Mouse (Mus musculus) brain, embryonic 18.5 days (tissue): Measurements from ENCODE around the gene Lilrb4a.
"Not testable (repeated sequence)": the region's sequence is repeated elsewhere in the genome, so short reads cannot be mapped to it uniquely, and the experiment has no call there.

Experiments used
- DNase-seq: peaks from one replicate; pipeline ENCODE4 v3.0.0-alpha.2; 2012; ENCODE audit warnings: low read depth, low spot score

Gene Lilrb4a

DNA sequence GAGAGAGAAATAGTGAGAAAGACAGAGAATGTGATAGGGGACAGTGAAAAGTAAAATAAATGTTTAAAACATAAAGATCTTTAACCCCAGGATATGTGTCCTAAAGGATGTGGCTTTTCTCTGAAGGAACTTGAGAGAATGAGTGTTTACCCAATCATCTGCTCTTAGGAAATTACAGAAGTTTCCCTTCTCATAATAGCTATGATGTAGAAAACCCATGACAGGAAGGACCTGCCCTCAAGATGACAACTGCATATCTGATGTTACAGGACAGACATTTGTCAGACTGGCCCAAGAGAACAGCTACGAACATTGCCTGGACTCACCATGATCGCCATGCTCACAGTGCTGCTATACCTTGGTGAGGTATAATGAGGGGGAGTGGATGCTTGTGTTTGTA is at the start of gene Lilrb4a:
Gene Lilrb4a (plus strand): TSS at position 266 of the 400 bp plus-strand sequence.
- DNase-seq = not testable (repeated sequence)

DNA sequence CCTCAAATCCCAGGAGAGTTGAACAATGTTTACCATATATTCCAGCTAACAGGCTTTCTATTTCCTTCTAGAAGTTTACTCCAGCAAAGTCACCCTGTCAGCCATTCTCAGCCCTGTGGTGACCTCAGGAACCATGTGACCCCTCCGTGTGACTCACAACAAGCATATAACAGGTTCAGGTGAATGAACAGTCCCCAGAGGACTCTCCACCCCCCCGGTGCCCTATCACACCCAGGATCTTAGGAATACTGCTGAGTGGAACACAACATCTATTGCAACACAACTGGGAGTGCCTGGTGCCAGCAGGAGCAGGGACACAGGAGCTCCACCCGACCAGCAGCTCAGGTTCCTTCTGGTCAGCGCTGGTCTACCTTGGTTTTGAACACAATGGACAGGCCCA is 39.1 kb upstream of the Lilrb4a start:
- no peak for DNase-seq

DNA sequence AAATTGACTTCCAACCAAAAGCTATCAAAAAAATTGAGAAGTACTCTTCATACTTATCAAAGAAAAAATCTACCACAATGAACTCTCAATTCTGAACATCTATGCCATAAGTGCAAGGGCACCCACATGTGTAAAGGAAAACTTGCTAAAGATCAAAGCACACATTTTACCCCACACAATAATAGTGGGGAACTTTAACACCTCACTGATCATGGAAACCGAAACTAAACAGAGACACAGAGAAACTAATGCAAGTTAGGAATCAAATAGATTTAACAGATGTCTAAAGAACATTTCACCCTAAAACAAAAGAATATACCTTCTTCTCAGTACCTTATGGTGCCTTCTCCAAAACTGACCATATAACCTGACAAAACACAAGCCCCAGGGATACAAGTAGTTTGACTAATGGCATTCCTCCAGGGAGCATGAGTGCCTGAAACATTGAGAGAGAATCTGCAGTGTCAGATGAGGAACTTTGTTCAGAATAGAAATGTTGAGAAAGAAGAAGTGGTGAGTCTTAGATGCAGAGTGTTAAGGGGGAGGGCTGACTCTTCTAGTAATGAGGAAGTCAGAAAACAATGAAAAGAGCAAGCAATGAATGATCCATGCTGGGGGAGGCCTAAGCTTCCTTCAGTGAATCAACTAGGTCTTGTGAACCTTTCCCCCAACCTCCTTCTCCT is 37.0 kb upstream of the Lilrb4a start:
- no peak for DNase-seq

DNA sequence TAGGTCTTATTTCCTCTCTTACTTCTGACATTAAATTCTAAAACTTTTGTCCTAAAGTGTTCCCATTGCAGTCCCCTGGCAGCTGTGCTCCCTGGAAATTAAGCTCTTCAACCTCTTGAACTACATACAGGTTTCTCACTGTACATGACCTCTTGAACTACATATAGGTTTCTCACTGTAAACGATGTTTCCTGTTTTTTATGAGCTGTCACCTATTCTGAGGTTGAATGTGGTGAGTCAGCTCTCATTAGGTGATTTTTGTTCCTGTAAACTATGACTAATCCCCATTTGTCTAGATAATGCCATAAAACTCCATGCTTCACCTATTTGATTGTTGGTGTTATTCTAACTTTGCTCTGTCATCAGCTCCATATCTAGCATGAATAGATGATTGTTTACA is 36.4 kb upstream of the Lilrb4a start:
- no peak for DNase-seq

DNA sequence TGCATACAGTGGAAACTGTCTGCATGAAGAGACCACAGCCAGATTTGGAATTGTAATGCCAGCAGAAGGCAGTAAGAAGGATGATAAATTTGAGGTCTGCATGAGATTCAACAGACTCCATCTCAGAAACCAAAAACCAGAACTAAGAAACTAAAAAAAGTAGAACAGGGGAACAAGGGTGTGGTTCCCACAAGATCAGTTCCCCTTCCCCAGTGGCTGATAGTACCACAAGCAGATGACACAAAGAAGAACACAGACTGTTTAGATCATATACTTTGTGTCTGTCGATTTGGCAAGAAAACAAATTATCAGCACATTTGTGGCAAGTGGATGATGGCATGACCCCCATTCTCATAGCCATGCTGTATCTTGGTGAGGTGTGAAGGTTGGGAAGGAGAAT is 35.0 kb upstream of the Lilrb4a start:
- no peak for DNase-seq

DNA sequence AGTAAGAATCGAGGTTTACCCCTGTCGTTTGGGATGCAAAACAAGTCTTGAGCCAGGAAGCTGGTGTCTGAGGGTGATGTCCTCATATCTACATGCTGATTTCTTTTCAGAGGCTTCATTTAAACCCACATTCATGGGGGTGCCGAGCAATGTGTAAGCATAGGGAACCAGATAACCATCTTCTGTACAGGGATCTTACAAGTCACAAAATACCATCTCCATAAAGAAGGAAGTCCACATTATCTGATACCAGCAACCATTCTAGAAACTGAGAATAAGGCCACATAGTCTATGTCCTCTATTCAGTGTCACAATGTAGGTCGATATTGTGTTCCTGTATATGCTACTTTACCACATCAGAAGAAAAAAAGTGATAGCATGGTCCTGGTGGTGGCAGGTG is 34.4 kb upstream of the Lilrb4a start:
- DNase-seq = no peak

DNA sequence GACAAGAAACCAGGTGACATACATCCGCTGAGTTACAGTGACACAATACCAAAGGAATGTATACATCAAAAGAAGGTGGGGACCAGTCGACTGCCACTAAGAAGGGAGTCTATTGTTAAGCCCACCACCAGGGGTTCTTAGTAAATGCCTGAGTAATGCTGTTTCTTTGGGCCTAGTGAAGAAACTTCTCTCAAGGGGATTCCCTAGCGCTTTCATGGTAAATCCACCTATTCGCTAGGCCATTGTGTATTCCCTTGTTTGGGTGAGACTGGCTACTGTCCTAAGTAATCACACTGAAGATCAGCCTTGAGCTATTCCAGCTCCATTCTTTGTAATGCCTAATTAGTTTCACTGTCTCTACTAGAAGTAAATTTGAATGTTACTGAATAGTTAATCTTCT is 27.0 kb upstream of the Lilrb4a start:
- not testable (repeated sequence) for DNase-seq

DNA sequence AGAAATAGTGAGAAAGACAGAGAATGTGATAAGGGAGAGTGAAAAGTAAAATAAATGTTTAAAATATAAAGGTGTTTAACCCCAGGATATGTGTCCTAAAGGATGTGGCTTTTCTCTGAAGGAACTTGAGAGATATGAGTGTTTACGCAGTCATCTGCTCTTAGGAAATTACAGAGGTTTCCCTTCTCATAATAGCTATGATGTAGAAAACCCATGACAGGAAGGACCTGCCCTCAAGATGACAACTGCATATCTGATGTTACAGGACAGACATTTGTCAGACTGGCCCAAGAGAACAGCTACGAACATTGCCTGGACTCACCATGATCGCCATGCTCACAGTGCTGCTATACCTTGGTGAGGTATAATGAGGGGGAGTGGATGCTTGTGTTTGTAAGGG is 10.4 kb upstream of the Lilrb4a start, which contains the start of the genes Gm49339 and Lilr4b:
Gene Gm49339 (plus strand): TSS at position 216 of the 400 bp plus-strand sequence.
Gene Lilr4b (plus strand): TSS at position 236 of the 400 bp plus-strand sequence.
- DNase-seq = not testable (repeated sequence)

DNA sequence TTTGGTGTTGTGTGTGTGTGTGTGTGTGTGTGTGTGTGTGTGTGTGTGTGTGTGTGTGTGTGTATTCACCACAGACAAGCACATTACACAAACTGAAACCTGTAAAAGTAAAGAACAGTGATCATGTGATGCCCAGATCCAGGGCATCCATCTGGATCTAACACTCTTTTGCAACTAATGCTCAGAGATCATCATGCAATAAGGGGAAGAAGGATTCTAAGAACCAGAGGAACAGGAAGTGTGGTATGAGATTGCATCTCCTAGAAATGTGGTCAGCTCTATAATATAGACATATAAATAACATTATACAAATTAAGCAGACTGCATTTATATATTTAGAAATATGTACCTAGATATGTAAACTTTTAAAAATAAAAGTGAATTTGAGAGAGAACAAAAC is 29.3 kb downstream of the Lilrb4a start:
- DNase-seq = no peak

DNA sequence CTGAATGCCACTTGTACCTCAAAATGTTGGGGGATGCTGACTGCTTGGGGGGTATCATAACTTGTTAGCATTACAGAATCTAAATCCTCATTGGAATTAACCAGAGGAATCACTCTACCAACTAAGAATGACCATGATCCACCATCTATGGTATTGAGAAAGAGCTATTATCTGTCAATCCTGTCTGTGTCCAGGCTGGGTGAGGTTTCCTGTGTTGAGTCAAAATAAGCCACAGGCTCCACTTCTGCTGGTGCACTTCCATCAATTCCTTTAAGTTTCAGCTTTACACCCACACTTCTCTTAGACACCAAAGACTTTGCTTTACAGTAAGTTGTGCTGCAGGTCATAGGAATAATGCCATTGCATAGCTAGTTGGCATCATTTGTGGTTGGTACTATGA is 30.7 kb downstream of the Lilrb4a start:
- DNase-seq = no peak

DNA sequence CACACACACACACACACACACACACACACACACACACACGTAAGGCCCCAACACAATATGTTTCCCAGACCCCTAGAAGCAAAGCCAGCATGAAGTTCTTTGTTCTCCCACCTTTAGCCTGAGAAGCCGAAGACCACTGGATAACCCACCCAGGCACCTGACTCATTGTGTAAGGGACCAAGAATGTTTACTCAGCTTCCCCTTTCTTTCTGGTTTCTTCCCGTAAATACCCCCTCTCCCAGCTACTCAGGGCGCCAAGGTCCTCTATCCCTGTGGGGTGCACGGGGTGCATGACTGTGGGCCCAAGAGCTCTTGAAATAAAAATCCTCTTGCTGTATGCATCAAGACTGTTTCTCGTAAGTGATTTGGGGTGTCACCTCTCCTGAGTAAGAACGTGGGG is 35.3 kb downstream of the Lilrb4a start:
- no peak for DNase-seq

DNA sequence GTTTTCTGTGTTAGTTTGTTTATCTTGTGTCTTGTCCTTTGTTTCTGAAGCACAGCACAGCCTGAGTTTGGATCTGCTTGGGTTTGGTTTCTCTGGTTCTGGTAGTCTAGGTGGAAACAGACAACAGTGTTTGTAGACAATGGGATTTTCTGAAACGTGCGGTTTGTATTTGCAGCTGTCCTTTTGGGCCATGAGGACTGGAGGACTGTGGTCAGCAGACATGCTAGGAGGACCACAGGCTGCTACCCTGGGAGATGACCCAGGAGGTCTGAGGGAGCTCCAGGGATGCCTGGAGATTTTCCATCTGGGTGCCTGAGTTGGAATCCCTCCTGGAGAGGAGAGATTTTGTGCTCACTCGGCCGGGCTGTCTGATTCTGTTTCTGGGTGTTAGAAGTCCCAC is 35.9 kb downstream of the Lilrb4a start:
- DNase-seq = no peak

DNA sequence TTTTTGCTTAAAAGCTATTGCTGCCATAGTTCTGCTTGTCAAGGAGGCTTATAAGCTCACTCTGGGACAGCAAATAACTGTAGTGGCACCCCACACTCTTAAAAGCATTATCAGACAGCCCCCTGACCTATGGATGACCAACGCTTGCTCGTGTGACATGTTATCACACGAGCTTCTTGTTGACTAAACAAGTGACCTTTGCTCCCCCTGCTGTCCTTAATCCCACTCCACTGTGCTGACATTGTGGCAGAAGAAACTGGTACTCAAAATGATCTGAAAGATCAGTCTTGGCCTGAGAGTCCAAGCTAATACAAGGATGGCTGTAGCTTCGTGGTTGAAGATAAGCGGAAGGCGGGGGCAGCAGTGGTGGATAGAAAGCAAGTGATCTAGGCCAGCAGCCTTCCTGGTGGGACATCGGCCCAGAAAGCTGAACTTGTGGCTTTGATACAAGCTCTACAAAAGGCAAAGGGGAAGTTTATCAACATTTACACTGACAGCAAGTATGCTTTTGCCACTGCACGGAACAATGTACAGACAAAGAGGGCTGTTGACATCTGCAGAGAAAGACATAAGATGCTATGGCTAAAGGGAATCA is 38.2 kb downstream of the Lilrb4a start:
- no peak for DNase-seq

DNA sequence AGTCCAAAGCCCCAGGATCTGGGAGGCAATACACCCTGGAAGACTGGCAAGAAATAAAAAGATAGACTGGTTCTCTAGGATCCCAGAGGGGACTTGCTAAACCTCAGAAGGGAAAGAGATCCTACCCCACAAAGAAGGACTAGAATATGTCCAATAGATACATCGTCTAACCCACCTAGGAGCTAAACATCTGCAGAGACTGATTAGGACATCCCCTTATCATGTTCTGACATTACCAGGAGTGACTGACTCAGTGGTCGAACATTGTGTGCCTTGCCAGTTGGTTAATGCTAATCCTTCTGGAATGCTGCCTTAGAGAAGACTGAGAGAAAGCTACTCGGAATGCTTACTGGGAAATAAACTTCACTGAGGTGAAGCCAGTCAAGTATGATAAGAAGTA is 38.7 kb downstream of the Lilrb4a start:
- DNase-seq = no peak

DNA sequence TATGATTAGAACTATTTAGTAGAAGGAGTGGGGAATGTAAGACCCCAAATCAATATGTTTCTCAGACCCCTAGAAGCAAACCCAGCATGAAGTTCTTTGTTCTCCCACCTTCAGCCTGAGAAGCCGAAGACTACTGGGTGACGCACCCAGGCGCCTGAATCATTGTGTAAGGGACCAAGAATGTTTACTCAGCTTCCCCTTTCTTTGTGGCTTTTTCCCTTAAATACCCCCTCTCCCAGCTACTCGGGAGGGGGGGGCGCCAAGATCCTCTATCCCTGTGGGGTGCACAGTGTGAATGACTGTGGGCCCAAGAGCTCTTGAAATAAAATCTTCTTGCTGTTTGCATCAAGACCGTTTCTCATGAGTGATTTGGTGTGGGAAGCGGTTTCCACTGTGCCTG is 40.1 kb downstream of the Lilrb4a start:
- DNase-seq = no peak
